Mouse (Mus musculus) liver, adult 2 months (tissue): ENCODE measurements at regions not wholly inside any gene's neighbourhood (a gene's known extent, or its start where the extent isn't known, plus 50 kb on each side); places are given as distances from the start of the nearest gene placed in this dataset.

Source experiments
- CTCF ChIP-seq: fragments of 200-500 bp; IDR thresholded peaks from 2 replicates; pipeline ENCODE4 v1.5.1; 2011; ENCODE audit warnings: low read depth, low read length, control low read depth
- POLR2A ChIP-seq: fragments of 200-500 bp; IDR thresholded peaks from 2 replicates; pipeline ENCODE4 v1.6.1; 2011; ENCODE audit warnings: low read length, control low read depth; ENCODE audit not compliant: insufficient read depth; ENCODE audit errors: extremely low read depth

DNA sequence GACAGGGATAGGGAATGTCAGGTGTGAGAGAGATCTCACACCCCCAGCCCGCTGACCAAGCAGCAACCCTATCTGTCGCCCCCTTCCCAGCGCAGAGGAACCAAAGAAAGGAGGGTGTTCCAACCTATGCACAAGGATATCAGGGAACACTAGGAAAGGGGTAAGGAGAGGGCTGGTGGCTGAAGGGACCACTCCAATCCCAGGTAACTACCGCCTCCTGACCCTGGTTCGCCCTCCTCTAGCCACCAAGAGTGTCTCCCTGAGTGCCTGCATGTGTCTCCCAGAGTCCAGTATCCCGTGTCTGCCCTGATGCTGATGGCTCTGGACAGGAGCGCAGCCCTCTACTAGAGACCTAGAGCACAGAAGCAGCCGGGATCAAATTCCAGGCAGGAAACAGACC is 167.1 kb upstream of the Azi2 start:
- TF ChIP-seq CTCF = no peak
- no peak for TF ChIP-seq POLR2A
